Mouse (Mus musculus) layer of hippocampus, adult 11-12 months (tissue): ENCODE data around the gene C2cd3.

ENCODE experiments used
- DNase-seq: peaks from one replicate; pipeline ENCODE4 v3.0.0; 2022; ENCODE audit warnings: low spot score

Gene C2cd3

GRCm38 (mm10) chr7:100402715-100403114, 30.7 kb downstream of the C2cd3 start:
- no peak for DNase-seq

- DNase-seq = no peak
Observed at GRCm38 (mm10) chr7:100407677-100408076, 35.6 kb downstream of the C2cd3 start.

DNA sequence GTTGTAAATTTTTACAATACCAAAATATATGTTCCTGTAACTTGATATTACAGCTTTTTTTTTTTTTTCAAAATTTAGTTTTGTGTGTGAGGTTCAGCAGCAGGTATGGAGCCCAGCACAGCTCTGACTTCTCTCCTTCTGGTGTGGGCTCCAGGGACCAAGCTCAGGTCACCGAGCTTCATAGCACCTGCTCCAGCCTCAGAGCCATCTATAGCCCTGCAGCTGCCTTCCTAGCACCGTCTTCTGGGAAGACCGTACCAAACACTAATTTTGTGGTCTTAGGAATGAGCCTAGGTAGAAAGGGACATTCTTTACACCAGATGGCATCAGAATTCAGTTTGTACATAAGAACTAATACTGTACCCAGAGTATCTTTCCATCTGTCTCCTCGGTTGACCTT, 36.7 kb downstream of the C2cd3 start:
- DNase-seq = no peak

GRCm38 (mm10) chr7:100425795-100426194, 53.8 kb downstream of the C2cd3 start:
- DNase-seq = no peak

- DNase-seq = peak; percentile 65
Observed at GRCm38 (mm10) chr7:100429102-100429501, 57.1 kb downstream of the C2cd3 start.

GRCm38 (mm10) chr7:100429911-100430310, 57.9 kb downstream of the C2cd3 start:
- DNase-seq = no peak

GRCm38 (mm10) chr7:100431103-100431502, 59.1 kb downstream of the C2cd3 start:
- DNase-seq = peak; percentile 58

DNA sequence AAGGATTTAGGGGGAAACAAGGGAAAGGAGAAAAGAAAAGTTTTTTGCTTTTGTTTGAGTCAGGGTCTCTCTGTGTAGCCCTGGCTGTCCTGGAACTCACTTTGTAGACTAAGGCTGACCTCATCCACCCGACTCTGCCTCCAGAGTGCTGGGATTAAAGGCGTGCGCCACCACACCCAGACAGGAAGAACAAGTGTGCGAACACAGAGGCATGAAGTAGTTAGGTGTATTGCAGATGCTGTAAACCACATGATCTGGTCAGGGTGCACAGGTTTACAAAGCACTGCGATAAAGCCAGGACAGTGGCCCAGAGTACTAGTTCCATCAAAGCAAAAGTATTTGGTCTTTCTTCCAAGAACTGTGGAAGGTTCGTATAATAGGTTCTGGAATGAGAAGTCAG, 61.3 kb downstream of the C2cd3 start:
- no peak for DNase-seq

DNA sequence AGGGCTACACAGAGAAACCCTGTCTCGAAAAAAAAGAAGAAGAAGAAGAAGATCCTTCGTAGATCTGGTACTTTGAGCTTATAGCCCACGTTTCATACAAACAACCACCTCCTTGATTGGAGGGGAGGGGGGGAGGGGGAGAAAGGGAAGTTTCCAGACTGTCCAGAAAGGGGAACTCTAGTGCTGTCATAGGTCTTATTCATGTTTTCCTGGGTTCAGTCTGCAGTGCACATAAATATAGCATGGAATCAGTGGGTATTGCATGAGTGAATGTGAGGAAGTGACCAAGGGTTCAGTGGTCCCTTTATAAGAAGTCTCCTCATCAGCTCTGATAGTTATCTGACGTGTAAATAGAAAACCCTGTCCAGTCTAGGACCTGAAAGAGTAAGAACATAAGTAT, 71.7 kb downstream of the C2cd3 start:
- no peak for DNase-seq

DNA sequence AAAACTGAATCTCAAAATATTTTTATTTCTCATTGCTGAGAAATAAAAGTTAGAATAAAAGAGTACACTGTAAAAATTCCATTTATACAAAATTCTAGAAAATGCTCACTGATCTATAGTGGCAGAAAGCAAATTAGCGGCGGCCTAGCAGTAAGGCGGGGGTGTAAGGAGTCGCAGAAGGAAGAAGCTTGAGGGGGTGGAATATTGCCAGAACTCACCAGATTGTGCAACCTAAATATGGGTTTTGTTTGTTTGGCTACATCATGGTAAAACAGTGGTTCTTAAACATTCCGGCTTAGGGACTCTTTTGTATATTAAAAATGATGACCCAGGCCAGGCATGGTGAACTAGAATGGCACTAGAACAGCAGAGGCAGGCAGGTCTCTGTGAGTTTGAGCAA, 74.2 kb downstream of the C2cd3 start:
- DNase-seq = no peak

DNA sequence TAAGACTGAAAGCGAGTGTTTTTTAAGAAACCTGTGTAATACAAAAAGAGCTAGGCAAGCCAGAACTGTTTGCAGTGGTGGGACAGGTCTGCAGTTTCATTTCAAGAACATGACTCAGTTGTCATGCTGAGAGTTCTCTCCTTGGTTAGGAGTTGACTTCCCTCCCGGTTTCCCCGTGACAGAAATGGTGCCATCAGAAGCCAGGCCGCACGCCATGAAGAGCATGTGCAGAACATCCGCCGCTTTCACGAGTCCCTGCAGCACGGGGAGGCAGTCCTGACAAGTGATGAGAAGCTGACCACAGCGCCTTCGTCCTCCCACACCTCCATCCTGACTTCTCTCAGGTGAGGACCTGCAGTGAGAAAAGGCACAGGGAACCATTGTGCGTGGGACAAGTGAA, 76.5 kb downstream of the C2cd3 start:
- no peak for DNase-seq

- DNase-seq = no peak
Observed at GRCm38 (mm10) chr7:100448985-100449384, 77.0 kb downstream of the C2cd3 start.

DNA sequence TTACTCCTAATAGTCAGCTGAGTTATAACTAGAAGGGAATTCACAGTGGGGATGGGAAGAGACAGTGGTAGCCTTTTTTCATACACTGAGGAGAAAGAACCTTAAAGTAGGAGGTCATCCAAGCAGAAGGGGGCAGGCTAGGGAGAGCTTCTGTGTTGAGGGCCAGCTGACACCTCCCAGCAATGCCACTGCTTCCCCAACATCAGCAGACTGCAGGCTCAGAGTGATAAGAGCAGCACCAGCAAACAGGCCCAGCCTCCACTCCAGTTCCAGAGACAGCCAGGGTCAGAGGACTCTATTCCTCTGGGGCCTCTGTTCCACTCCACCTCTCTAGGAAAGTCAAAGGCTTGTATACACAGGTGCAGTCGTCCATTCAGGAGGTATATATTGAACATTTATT, 86.1 kb downstream of the C2cd3 start:
- DNase-seq = no peak

DNA sequence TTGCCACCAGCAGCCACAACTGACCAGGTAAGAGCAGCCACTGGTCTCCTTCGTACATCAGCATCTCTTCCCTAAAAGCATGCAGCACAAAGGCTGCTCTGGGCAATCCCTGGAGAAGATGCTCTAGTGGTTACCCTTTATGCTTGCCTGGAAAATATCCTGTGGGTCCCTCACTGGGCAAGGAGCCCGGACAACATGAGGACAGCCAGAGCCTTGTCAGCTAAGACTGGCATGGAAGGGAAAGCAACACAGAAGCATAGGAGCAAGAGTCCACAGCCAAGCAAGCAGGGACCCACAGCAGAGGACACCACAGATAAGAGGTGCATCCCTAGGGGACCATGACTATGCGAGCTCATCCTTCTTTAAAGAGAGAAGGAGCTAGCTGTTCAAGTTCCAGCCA, 87.8 kb downstream of the C2cd3 start:
- DNase-seq = no peak

- peak; percentile 76 for DNase-seq
Observed at GRCm38 (mm10) chr7:100461621-100462151, 89.7 kb downstream of the C2cd3 start.

DNA sequence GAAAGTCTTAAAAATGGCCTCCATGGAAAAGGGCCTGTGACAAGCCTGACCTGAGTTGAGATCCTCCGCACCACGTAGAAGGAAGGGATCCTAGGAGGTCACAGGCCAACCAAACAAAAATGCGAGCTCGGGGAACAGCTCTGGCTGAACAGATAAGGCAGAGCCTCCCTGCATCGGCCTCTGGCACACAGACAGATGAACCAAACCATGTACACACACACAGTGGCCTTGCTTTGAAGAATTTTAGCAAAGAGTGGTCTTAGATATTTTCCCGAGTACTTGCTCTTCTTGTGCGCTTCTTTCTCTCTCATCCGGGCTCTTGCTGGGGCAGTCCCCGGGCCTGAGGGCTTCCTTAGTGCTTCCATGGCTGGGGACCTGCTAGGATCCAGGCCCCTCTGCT, 91.2 kb downstream of the C2cd3 start:
- no peak for DNase-seq

- no peak for DNase-seq
Observed at GRCm38 (mm10) chr7:100463757-100464156, 91.7 kb downstream of the C2cd3 start.

DNA sequence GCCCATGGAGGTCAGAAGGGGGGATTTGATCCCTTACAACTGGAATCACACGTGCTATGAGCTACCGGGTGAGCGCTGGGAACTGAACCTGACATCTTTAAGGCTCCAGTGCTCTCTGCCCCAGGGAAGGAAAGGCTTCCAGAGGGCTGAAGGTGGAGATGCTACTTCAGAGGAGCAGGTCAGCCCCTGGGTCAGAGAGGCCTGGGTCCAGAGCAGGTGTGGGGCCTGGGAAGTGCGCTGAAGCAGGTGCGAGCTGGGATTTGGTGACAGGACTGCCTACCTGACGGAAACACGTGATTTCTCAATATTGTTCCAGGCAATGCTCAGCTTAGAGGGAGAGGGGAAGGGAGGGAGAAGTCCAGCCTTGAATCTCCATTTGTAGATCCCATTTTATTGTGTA, 92.2 kb downstream of the C2cd3 start:
- DNase-seq = no peak

- DNase-seq = no peak
Observed at GRCm38 (mm10) chr7:100465248-100465647, 93.2 kb downstream of the C2cd3 start.

DNA sequence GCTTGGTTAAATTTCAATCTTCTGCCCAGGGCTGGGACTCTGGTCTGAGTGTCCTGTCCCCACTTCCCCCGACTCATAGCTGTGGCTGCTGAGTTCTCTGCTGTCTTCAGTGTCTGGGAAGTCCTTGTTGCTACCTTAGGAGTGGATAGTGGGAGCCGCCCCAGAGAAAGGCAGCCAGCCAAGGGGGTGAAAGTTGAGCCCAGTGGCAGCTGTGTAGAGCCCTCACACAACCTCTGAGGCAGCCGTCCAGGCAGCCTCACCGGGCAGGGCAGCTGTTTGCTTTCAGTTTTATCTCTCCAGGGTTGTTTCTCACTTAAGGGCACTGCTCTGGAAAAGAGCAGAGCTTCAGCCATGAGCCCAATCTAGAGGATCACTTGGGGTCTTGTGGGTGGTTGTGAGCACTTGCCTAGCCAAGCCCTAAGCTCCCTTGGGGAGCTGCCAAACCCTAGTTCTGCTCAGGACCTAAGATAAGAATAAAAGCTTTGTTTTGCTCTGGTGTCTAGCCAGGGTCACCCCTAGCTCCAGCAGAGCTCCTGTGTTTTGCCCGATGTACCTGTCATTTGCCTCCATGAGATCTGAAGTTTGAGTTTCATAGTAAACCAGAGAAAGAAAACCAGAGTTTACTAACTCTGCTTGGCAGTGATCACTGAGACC, 93.8 kb downstream of the C2cd3 start:
- DNase-seq = peak; percentile 28

- no peak for DNase-seq
Observed at GRCm38 (mm10) chr7:100466781-100467510, 94.9 kb downstream of the C2cd3 start.

DNA sequence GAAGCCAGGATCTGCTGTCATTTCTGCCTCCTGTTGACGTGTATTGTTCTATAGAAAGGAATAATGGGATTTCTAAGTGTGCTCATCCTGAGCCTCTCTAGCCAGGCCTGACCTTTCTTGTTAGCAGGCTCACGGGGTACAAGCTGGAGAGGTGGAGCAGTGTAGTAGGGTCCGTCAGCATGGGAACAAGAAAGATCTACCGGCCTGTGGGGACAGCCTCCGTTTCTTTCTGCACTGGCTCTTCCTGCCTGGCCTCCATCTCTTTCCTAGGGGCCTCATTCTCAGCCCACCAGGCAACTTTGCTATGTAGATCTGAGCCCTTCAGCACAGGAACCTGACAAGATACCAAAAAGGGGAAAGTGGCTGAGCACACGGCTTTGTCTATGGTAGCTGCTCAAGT, 96.7 kb downstream of the C2cd3 start:
- DNase-seq = no peak

DNA sequence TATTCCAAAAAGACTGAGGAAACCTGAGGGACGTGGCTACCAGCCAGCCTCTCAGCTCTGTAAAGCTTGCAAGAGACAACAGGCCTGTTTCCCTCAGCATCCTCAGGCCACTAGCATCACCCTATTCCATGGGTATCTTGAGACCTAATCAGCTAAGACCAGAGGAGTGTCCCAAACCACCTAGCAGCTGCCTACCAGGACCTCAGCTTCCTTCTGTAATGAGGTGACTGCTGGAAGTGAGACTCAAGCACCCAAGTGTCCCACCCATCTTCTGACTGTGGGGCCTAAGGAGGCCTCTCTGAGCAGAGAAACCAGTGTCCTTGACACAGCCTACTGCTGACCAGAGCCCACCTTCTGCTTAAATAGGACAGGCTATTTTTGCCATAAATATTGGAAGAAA, 97.5 kb downstream of the C2cd3 start:
- no peak for DNase-seq
